In the genomic region with DNA sequence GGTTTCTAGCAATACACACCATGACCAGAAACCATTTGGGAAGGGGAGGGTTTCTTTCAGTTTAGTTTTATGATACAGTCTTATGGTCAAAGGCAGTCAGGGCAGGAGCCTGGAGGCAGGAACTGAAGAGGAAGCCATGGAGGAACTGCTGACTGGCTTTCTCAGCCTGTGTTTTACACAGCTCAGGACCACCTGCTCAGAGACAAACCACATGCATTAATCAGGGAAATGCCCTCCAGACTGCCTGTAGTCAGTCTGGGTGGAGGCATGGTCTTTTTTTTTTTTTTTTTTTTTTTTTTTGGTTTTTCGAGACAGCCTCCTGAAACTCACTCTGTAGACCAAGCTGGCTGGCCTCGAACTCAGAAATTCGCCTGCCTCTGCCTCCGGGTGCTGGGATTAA, we compare ENCODE assay signal across 13 mouse cellular contexts.
"Had no signal": no experiment of that assay in that cellular context is flagged by ENCODE, and none has a peak within 500 bp of the region (broad histone marks: within the 10 kb centered on the region; RNA-seq: fewer than 3 reads in every experiment).

No protein-coding gene starts in this region.

- DNase-seq: lung, adult 18-20 months; lung, embryonic 14.5 days; lung, postnatal 10 days; lung, postnatal 4 days; retina, postnatal 1 day; right cerebral cortex, adult 18-20 months; right cerebral cortex, postnatal 25 days; right cerebral cortex, postnatal 4 days; spleen, adult 18-20 months; thymus, adult 18-20 months; thymus, postnatal 25 days had no signal

- ATAC-seq: midbrain, embryonic 13.5 days; midbrain, embryonic 15.5 days had no signal
